Mouse (Mus musculus): ENCODE measurements around the gene Prdm16. TPM values are rescaled to one million over a fixed set of nuclear protein-coding genes. Genes with fewer than 3 reads are reported as not detected.

The Prdm16 gene
- polyA plus RNA-seq, 1 experiment from 2014 or later: 2.2 TPM

- H3K4me2 ChIP-seq (ENCODE audit: low read depth, low read length): no peak overlapping the region
- no peaks in the 10 kb centered on the region for H3K27me3 ChIP-seq (ENCODE audit: insufficient read depth, low read length)
- WGBS (ENCODE audit: insufficient replicate concordance): 28% methylated on average over 17 of the region's 17 CpGs
- TF ChIP-seq CTCF (IDR thresholded peaks at IDR 0.05; ENCODE audit: low read depth) (no peak), EP300 (IDR thresholded peaks at IDR 0.05; ENCODE audit: low read depth) (no peak)
- no peaks in the 10 kb centered on the region for H3K9me3 ChIP-seq (ENCODE audit: low read length)
- no peak overlapping the region for H3K9ac ChIP-seq (replicated peaks)
- no peak overlapping the region for H3K4me3 ChIP-seq (ENCODE audit: low read depth, low read length)
- no peak for ATAC-seq
- no peaks in the 10 kb centered on the region for H3K36me3 ChIP-seq (replicated peaks; ENCODE audit: insufficient read depth, low read length)
- DNase-seq: no peak
- H3K4me1 ChIP-seq (ENCODE audit: insufficient read depth): peaks cover 2% of the 10 kb centered on the region; the same call in 1 of the 2 replicates
- no peak overlapping the region for H3K27ac ChIP-seq (ENCODE audit: low read depth)
These were observed 165.1 kb downstream of the Prdm16 start for GRCm38 (mm10) chr4:154471447-154472101.

- no peak overlapping the region for H3K9ac ChIP-seq (replicated peaks)
- no peak overlapping the region for H3K4me3 ChIP-seq (ENCODE audit: low read depth, low read length)
- H3K9me3 ChIP-seq (ENCODE audit: low read length): no peaks in the 10 kb centered on the region
- ATAC-seq (no peak), DNase-seq (peak; percentile 28)
- TF ChIP-seq EP300 (IDR thresholded peaks at IDR 0.05; ENCODE audit: low read depth) (no peak), CTCF (IDR thresholded peaks at IDR 0.05; ENCODE audit: low read depth) (no peak)
- no peaks in the 10 kb centered on the region for H3K27me3 ChIP-seq (ENCODE audit: insufficient read depth, low read length)
- 36% methylated on average over 5 of the region's 5 CpGs for WGBS (ENCODE audit: insufficient replicate concordance)
- no peak overlapping the region for H3K27ac ChIP-seq (ENCODE audit: low read depth)
- no peak overlapping the region for H3K4me2 ChIP-seq (ENCODE audit: low read depth, low read length)
- no peaks in the 10 kb centered on the region for H3K36me3 ChIP-seq (replicated peaks; ENCODE audit: insufficient read depth, low read length)
- H3K4me1 ChIP-seq (ENCODE audit: insufficient read depth): no peaks in the 10 kb centered on the region; the same call in 1 of the 2 replicates
These were observed 170.4 kb downstream of the Prdm16 start for GRCm38 (mm10) chr4:154466305-154466704.

- TF ChIP-seq EP300 (IDR thresholded peaks at IDR 0.05; ENCODE audit: low read depth): no peak
- TF ChIP-seq CTCF (IDR thresholded peaks at IDR 0.05; ENCODE audit: low read depth): no peak
- no peak overlapping the region for H3K4me2 ChIP-seq (ENCODE audit: low read depth, low read length)
- 63% methylated on average over 9 of the region's 9 CpGs for WGBS (ENCODE audit: insufficient replicate concordance)
These were observed 171.6 kb downstream of the Prdm16 start for GRCm38 (mm10) chr4:154465123-154465522.

GRCm38 (mm10) chr4:154460021-154460420, 176.7 kb downstream of the Prdm16 start:
- Histone ChIP-seq H3K9me3 (ENCODE audit: low read length) (no peaks in the 10 kb centered on the region), H3K27me3 (ENCODE audit: insufficient read depth, low read length) (no peaks in the 10 kb centered on the region), H3K4me3 (ENCODE audit: low read depth, low read length) (no peak overlapping the region), H3K4me1 (ENCODE audit: insufficient read depth) (no peaks in the 10 kb centered on the region), H3K27ac (ENCODE audit: low read depth) (no peak overlapping the region), H3K9ac (replicated peaks) (no peak overlapping the region), H3K36me3 (replicated peaks; ENCODE audit: insufficient read depth, low read length) (no peaks in the 10 kb centered on the region), H3K4me2 (ENCODE audit: low read depth, low read length) (no peak overlapping the region)
- DNase-seq (no peak), ATAC-seq (no peak)
- TF ChIP-seq EP300 (IDR thresholded peaks at IDR 0.05; ENCODE audit: low read depth): no peak
- 73% methylated on average over 13 of the region's 13 CpGs for WGBS (ENCODE audit: insufficient replicate concordance)

More at GRCm38 (mm10) chr4:154465123-154465522, 171.6 kb downstream of the Prdm16 start:
- no peak overlapping the region for H3K4me3 ChIP-seq (ENCODE audit: low read depth, low read length)
- DNase-seq (no peak), ATAC-seq (no peak)
- no peak overlapping the region for H3K27ac ChIP-seq (ENCODE audit: low read depth)
- H3K4me1 ChIP-seq (ENCODE audit: insufficient read depth): no peaks in the 10 kb centered on the region; the same call in 1 of the 2 replicates
- no peaks in the 10 kb centered on the region for H3K36me3 ChIP-seq (replicated peaks; ENCODE audit: insufficient read depth, low read length)
- no peak overlapping the region for H3K9ac ChIP-seq (replicated peaks)
- H3K9me3 ChIP-seq (ENCODE audit: low read length): no peaks in the 10 kb centered on the region
- no peaks in the 10 kb centered on the region for H3K27me3 ChIP-seq (ENCODE audit: insufficient read depth, low read length)

- no peak overlapping the region for H3K27ac ChIP-seq (ENCODE audit: low read depth)
- no peak overlapping the region for H3K9ac ChIP-seq (replicated peaks)
- no peaks in the 10 kb centered on the region for H3K4me1 ChIP-seq (ENCODE audit: insufficient read depth)
- DNase-seq: no peak
- no peak for ATAC-seq
- H3K4me2 ChIP-seq (ENCODE audit: low read depth, low read length): no peak overlapping the region
- no peaks in the 10 kb centered on the region for H3K27me3 ChIP-seq (ENCODE audit: insufficient read depth, low read length)
- TF ChIP-seq CTCF (IDR thresholded peaks at IDR 0.05; ENCODE audit: low read depth) (no peak), EP300 (IDR thresholded peaks at IDR 0.05; ENCODE audit: low read depth) (no peak)
- no peaks in the 10 kb centered on the region for H3K36me3 ChIP-seq (replicated peaks; ENCODE audit: insufficient read depth, low read length)
- no peak overlapping the region for H3K4me3 ChIP-seq (ENCODE audit: low read depth, low read length)
- H3K9me3 ChIP-seq (ENCODE audit: low read length): no peaks in the 10 kb centered on the region
- WGBS (ENCODE audit: insufficient replicate concordance): 82% methylated on average over 3 of the region's 3 CpGs
These were observed 178.9 kb downstream of the Prdm16 start for GRCm38 (mm10) chr4:154457756-154458155.

- Histone ChIP-seq H3K4me3 (ENCODE audit: low read depth, low read length) (no peak overlapping the region), H3K9ac (replicated peaks) (no peak overlapping the region), H3K9me3 (ENCODE audit: low read length) (no peaks in the 10 kb centered on the region), H3K4me1 (ENCODE audit: insufficient read depth) (no peaks in the 10 kb centered on the region), H3K36me3 (replicated peaks; ENCODE audit: insufficient read depth, low read length) (no peaks in the 10 kb centered on the region), H3K4me2 (ENCODE audit: low read depth, low read length) (no peak overlapping the region), H3K27me3 (ENCODE audit: insufficient read depth, low read length) (no peaks in the 10 kb centered on the region), H3K27ac (ENCODE audit: low read depth) (no peak overlapping the region)
- WGBS (ENCODE audit: insufficient replicate concordance): 76% methylated on average over 11 of the region's 11 CpGs
- no peak for TF ChIP-seq EP300 (IDR thresholded peaks at IDR 0.05; ENCODE audit: low read depth)
- no peak for TF ChIP-seq CTCF (IDR thresholded peaks at IDR 0.05; ENCODE audit: low read depth)
- DNase-seq (no peak), ATAC-seq (no peak)
These were observed 180.3 kb downstream of the Prdm16 start for GRCm38 (mm10) chr4:154456265-154456822.

Measured in liver, postnatal 0 days (tissue).